Mouse (Mus musculus): ENCODE results near the gene Gss.

DNA sequence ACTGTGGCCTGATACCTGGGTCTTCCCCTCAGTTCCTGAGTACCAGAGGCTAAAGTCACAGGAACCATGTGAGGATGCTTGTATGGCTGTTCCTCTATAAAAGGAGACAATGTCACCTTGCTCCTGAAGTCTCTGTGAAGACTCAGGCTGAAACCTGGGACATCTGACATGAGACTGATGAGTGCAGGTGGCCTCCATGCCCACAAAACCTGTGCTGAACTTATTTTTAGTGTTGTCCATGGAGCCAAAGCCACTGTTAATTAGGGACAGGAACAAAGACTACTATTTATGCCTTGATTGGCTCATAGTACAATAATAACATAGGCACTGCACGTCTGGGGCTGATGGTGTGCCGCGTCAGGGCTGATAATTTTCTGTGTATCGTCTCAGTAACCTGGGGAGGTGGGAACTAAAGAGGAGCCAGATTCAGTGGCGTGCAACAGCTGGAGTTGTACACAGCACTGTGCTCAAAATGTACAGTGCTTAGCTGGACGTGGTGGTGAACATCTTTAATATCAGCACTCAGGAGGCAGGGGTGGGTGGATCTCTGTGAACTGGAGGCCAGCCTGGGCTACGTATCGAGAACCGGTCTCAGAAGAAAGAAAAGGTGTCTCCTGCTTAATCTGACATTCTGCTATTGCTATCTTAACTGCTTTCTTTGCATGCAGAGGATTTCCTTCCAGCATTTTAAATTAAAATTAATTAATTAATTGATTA, 19.4 kb upstream of the Gss start:
- TF ChIP-seq GATA1 (IDR thresholded peaks at IDR 0.05; ENCODE audit: low read length) (no peak), TAL1 (IDR thresholded peaks at IDR 0.05; ENCODE audit: low read length) (no peak)
